Mouse (Mus musculus) olfactory bulb, adult 2 months (tissue): ENCODE data around the gene Tex35. TPM values are rescaled to one million over a fixed set of nuclear protein-coding genes. Genes with fewer than 3 reads are reported as not detected.

Experiments used
- H3K27ac ChIP-seq: fragments of 200-500 bp; 2 replicates; pipeline ENCODE4 v1.5.1; 2012; ENCODE audit warnings: low read depth, low read length; ENCODE audit not compliant: insufficient read depth
- H3K4me1 ChIP-seq: fragments of 200-500 bp; 2 replicates; pipeline ENCODE4 v1.6.1; 2012; ENCODE audit warnings: low read length; ENCODE audit not compliant: control insufficient read depth, insufficient read depth
- H3K4me3 ChIP-seq: fragments of 200-500 bp; 2 replicates; pipeline ENCODE4 v1.5.1; 2012; ENCODE audit warnings: mild to moderate bottlenecking, low read depth, low read length, moderate library complexity; ENCODE audit not compliant: insufficient read depth
- CTCF ChIP-seq: fragments of 200-500 bp; IDR thresholded peaks from 2 replicates; pipeline ENCODE4 v1.5.1; 2012; ENCODE audit warnings: low read depth, mild to moderate bottlenecking, low read length, moderate library complexity; ENCODE audit not compliant: insufficient read depth
- POLR2A ChIP-seq: fragments of 200-500 bp; IDR thresholded peaks from 2 replicates; pipeline ENCODE4 v1.6.1; 2012; ENCODE audit warnings: mild to moderate bottlenecking, low read depth, low read length, moderate library complexity; ENCODE audit not compliant: insufficient read depth
- WGBS: fragments of 180-500 bp; shearing (Covaris S2); methylation state at CpG from one replicate; pipeline ENCODE4 v1.1.7; 2018; 5-methylcytosine and 5-hydroxymethylcytosine counted together
- polyA plus RNA-seq: library from polyadenylated mRNA; stranded (reverse); fragments of >200 nt; gene quantifications from 2 replicates; pipeline ENCODE4 v1.2.4, GENCODE M21; 2012; ENCODE audit warnings: low replicate concordance; ENCODE audit not compliant: missing spikeins, insufficient read depth, insufficient read length

The Tex35 gene
- polyA plus RNA-seq, 1 experiment = not detected

DNA sequence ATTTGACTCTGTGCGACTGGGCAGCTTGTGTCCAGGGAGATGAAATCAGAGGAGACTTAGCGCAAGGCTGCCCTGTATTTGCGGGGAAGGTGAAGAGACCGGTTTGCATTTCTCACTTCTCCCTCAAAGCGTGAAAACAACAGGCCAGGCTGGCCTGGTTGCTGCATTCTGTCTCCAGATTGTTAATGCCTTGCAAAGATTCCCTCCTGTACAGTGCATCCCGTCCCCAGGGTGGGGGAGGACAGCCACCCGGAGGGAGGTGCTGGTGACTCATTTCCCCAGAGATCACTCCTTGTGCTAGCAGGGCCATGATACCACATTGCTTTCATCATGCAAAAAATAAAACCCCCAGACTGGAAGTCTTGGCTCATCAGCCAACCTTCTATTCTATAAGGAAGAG is 33.5 kb downstream of the Tex35 start:
- Histone ChIP-seq H3K27ac (peak overlapping the region; percentile 33; the same call in 1 of the 2 replicates), H3K4me1 (peaks cover 22% of the 10 kb centered on the region), H3K4me3 (no peak overlapping the region)
- no peak for TF ChIP-seq CTCF
- 47% methylated on average over 7 of the region's 7 CpGs for WGBS

DNA sequence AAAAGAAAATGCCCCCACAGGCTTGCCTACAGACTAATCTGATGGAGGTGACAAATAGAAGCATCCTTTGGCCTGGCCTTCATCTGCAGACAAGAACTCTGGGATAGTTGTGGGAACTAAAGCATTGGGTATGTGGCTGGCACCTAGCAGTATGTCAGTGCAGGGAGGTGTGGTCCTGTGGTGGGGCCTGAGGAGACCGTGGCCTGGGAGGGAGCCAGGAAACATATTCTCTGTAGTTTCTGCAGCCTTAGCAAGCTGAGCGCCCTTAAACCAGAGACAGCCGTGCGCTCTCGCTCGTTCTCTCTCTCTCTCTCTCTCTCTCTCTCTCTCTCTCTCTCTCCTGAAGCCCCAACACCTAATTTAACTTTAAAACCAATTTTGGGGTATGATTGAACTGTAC is 34.1 kb downstream of the Tex35 start:
- TF ChIP-seq CTCF (no peak), POLR2A (no peak)
- Histone ChIP-seq H3K4me3 (no peak overlapping the region), H3K4me1 (peaks cover 17% of the 10 kb centered on the region), H3K27ac (no peak overlapping the region)
- 76% methylated on average over 6 of the region's 6 CpGs for WGBS

DNA sequence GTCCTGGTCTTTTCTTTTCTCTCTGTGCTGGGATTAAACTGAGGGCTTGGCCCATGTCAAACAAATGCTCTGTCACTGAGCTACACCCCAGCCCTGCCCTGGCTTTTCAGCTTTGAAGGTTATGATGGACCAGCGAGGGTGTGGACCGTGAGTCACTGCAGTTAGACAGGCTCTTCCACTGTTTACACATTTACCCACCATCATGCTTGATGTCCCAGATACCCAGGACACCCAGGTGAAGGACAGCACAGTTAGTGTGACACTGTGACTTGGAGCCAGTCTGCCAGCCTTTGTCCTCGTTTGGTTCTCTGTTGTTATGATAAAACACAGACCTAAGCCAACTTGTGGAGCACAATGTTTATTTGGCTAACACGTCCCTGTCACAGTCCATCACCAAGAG is 34.9 kb downstream of the Tex35 start:
- no peak overlapping the region for H3K27ac ChIP-seq
- peaks cover 17% of the 10 kb centered on the region for H3K4me1 ChIP-seq
- no peak overlapping the region for H3K4me3 ChIP-seq
- no peak for TF ChIP-seq CTCF
- 84% methylated on average over 4 of the region's 4 CpGs for WGBS

DNA sequence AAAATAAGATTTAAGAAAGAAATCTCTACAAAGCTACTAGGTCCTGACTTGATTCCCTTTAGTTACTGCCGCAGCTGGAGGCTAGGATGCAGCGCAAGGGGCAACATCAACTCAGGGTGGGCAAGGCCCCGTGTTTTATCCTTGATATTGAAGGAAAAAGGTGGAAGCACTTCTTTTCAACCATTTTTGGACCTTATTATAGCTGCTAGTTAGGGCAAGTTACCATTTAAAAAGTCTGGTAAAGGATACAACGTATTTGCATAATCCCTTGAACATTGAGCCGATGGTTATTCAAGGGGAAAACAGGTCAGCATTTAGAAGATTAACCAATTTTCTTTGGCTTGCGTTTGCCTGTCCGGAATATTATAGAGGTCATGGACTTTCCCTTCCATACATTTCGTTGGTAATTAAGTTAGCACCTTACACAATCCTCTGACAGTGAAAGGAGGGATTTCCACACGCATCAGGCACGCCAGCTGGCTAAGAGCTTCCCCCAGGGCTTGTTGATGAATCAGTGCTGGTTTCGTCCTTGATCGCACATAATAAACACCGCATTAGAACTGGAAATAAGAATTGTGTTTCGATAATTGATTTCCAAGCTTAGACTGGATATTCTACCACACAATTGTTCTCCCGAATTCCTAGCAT is 39.2 kb downstream of the Tex35 start:
- no peak for TF ChIP-seq POLR2A
- TF ChIP-seq CTCF = no peak
- WGBS = 55% methylated on average over 15 of the region's 15 CpGs
- Histone ChIP-seq H3K4me3 (no peak overlapping the region), H3K27ac (no peak overlapping the region), H3K4me1 (no peaks in the 10 kb centered on the region; the same call in 1 of the 2 replicates)

DNA sequence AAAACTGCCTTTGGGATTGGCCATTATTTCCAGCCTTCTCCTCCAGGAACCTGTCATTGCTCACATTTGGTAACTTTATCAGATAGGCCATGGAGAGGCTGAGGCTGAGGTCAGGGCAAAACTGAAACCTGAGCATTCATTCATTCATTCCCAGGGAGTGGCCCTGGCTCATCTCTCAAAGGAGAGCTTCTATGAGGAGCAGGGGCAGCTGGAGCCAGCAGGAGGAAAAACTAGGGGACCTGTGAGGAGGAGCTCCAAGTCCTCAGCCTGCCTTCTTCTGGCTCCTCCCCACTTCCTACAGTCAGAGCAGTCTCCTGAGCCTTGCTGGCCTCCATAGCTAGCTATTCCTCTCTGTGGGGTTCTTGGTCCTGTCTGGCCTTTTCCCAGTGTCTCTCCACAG is 40.2 kb downstream of the Tex35 start:
- Histone ChIP-seq H3K4me1 (no peaks in the 10 kb centered on the region; the same call in 1 of the 2 replicates), H3K4me3 (no peak overlapping the region), H3K27ac (no peak overlapping the region)
- TF ChIP-seq CTCF (no peak), POLR2A (no peak)

DNA sequence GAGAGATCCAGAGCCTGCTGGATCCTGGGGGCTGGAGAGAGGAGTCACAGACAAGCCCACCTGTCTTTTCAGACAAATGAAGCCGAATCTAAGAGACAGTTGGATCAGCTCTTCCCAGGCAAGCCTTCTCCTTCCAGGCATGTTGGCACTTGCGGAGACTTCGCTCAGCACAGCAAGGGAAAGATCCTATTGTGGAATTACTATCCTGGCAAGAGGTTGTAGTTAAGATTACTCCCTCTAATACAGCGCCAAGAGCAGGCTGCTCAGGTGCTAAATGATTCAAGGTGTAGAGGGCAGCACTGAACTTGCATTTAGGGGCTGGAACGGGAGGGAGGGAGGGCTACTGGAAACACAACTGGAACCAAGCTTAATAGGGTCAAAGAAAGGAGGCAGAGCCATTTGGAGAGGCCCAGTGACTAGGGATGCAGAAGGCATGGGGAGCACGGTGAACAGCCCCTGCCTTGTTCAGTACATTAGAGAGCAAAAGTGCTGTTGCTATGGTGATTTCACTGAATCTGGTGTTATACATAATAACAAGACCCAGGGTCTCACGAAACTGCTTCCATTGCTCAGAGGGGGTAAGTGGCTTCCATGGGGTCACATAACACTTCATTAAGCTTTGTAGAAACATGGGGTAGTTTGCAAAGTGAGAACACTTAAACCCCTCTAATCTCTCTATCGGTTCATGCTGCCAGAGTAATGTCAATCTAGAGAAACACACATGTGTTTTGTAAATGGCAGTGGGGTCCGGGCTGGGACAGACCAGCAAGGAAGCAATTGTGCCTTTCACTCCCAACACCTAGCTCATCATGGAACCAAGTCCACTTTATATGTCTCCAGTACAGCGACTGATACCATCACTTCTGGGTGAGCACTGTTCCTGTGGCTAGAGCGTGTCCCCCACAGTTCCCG is 42.4 kb downstream of the Tex35 start:
- Histone ChIP-seq H3K4me1 (peaks cover 2% of the 10 kb centered on the region; the same call in 1 of the 2 replicates), H3K4me3 (no peak overlapping the region), H3K27ac (no peak overlapping the region)
- WGBS = 66% methylated on average over 12 of the region's 12 CpGs
- TF ChIP-seq CTCF = no peak
- no peak for TF ChIP-seq POLR2A

DNA sequence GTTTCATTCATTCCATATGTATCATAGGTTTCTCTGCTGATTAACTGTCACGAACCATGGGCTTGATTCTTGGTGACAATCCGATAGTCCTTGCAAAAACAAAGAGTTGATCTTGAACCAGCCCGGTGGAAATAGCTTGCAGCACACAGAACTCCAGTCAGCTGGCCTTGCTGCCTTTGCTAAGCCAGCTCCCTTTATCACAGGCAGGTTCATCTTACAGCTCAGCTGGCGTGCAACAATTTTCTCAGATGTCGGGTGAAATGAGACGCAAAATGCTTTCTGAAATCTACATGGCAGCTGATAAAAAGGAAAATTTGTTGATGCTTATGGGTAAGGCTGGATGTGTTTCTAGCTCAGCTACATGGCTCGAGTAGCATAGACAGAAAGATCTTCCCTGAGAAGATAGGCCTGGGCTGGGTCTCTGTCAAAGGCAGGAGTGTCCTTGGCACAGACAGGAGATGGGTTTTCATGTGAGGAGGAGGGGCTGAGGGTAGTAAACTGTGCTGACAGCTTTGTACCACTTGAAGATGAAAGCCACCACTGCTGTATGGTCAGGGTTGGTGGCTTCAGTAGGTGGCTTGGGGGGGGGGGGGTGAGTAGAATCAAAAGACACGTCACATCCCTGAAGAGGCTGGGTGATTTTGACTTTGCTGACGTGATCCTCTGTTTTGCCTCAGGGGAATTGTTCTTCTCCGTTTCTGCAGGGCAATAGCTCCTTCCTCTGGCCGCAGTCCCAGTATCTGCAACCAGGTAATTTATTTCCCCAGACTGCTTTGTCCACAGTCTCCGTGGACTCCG is 45.0 kb downstream of the Tex35 start:
- TF ChIP-seq POLR2A (no peak), CTCF (no peak)
- Histone ChIP-seq H3K27ac (no peak overlapping the region), H3K4me1 (peaks cover 13% of the 10 kb centered on the region), H3K4me3 (no peak overlapping the region)
- WGBS = 77% methylated on average over 13 of the region's 13 CpGs

DNA sequence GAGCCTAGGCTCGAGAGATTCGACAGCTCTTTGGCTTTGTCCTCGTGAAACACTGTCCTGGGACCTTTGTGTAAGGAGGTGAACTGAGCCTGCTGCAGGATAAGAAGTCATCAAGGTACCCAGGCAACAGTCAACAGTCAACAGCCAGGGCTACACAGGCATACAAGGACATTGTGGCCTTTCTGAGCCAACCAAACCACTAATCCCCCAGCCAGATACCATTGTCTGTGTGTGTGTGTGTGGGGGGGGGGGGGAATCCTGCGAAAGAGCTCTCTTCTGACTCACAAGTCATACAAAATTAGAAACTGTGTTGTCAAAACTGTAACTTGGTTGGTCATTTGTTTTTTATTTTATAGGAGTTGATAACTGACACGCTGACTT is 46.0 kb downstream of the Tex35 start:
- H3K27ac ChIP-seq = no peak overlapping the region
- no peak overlapping the region for H3K4me3 ChIP-seq
- H3K4me1 ChIP-seq = peaks cover 13% of the 10 kb centered on the region
- 76% methylated on average over 5 of the region's 5 CpGs for WGBS
- no peak for TF ChIP-seq POLR2A
- TF ChIP-seq CTCF = no peak

DNA sequence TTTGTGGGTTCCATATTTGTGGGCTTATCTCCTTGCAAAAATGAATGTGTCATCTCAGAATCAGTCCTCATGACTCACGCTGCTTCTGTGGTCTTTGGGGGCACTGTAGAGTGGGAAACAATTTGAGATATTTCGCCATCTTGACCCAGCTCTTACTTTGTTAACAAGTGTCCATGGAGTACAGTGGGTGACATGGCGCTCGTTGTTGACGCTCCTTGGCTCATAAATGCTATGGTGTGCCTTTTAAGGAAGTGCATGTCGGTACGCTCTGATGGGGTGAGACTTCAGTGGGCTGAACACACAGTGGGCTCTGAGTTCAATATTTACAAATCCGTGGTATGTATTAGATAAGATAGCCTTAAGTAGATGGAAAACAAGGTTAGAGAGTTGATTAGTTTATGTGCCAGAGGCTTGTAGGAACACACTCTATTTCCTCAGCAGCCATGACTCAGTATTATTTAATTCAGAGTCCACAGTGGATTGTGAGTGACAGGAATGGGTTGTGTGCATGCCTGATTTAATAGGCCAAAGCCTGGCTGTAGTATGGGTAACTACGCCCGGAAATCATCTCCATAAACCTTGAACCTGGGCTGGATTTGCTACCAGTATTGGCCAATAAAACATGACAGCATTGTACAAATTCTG is 46.6 kb downstream of the Tex35 start:
- Histone ChIP-seq H3K4me1 (peaks cover 13% of the 10 kb centered on the region), H3K27ac (no peak overlapping the region), H3K4me3 (no peak overlapping the region)
- WGBS = 97% methylated on average over 10 of the region's 10 CpGs
- TF ChIP-seq CTCF = no peak
- no peak for TF ChIP-seq POLR2A
